Comparison of ENCODE assay signal across 23 mouse cellular contexts in genomic region chr3:117787247-117787646, GRCm38 (mm10).
DNase-seq lines count a peak whose midpoint lies in the region; ATAC-seq and TF ChIP-seq lines count a peak whose summit lies in the region.
"Had no signal": no experiment of that assay in that cellular context is flagged by ENCODE, and none has a peak within 500 bp of the region (broad histone marks: within the 10 kb centered on the region; RNA-seq: fewer than 3 reads in every experiment).

No protein-coding gene starts in this region.

- no peak overlapping the region for H3K27ac ChIP-seq in liver, adult 2 months (replicated peaks; ENCODE audit: insufficient read depth, low read depth, low read length)
- H3K27ac ChIP-seq in kidney, embryonic 15.5 days: no peak overlapping the region
- H3K27ac ChIP-seq: embryonic facial prominence, embryonic 12.5 days; forebrain, embryonic 13.5 days; heart, adult 2 months; heart, embryonic 15.5 days had no signal

- no peaks in the 10 kb centered on the region for H3K9me3 ChIP-seq in kidney, embryonic 15.5 days (replicated peaks)
- H3K9me3 ChIP-seq: embryonic facial prominence, embryonic 12.5 days; forebrain, embryonic 13.5 days; heart, embryonic 15.5 days had no signal

- ATAC-seq in kidney, embryonic 15.5 days (replicated peaks; ENCODE audit: low FRiP score): peak; percentile 91
- ATAC-seq: forebrain, embryonic 13.5 days; midbrain, embryonic 16.5 days had no signal

- H3K9ac ChIP-seq in liver, adult 2 months (ENCODE audit: low read depth, low read length): no peak overlapping the region
- H3K9ac ChIP-seq in kidney, embryonic 15.5 days: no peak overlapping the region
- H3K9ac ChIP-seq: embryonic facial prominence, embryonic 12.5 days; forebrain, embryonic 13.5 days; heart, embryonic 15.5 days had no signal

- intact Hi-C loops in heart, postnatal 36 days (cut with DNase I): loop anchor here (10.0 kb wide), 1 partner anchor 662 kb away; no protein-coding TSS in a partner anchor

- no peaks in the 10 kb centered on the region for H3K27me3 ChIP-seq in liver, adult 2 months (ENCODE audit: control insufficient read depth, insufficient read depth, low read length)
- H3K27me3 ChIP-seq in kidney, embryonic 15.5 days: no peaks in the 10 kb centered on the region
- H3K27me3 ChIP-seq: CH12.LX; embryonic facial prominence, embryonic 12.5 days; forebrain, embryonic 13.5 days; heart, embryonic 15.5 days had no signal

- H3K4me2 ChIP-seq in kidney, embryonic 15.5 days: no peak overlapping the region
- H3K4me2 ChIP-seq: embryonic facial prominence, embryonic 12.5 days; forebrain, embryonic 13.5 days; heart, embryonic 15.5 days; liver, embryonic 11.5 days had no signal

- no peaks in the 10 kb centered on the region for H3K4me1 ChIP-seq in liver, adult 2 months (ENCODE audit: control insufficient read depth, insufficient read depth, low read length)
- H3K4me1 ChIP-seq in kidney, embryonic 15.5 days: 0 out of 2 replicates have a peak, but pooled peaks cover 5% of the 10 kb centered on the region
- H3K4me1 ChIP-seq: embryonic facial prominence, embryonic 12.5 days; forebrain, embryonic 13.5 days; heart, embryonic 15.5 days had no signal

- TF ChIP-seq CTCF in liver, adult 2 months (IDR thresholded peaks at IDR 0.05; ENCODE audit: low read depth, low read length): no peak

- no peak overlapping the region for H3K4me3 ChIP-seq in liver, adult 2 months (ENCODE audit: insufficient read depth, low read depth, low read length)
- H3K4me3 ChIP-seq in kidney, embryonic 15.5 days (replicated peaks): no peak overlapping the region
- H3K4me3 ChIP-seq: embryonic facial prominence, embryonic 12.5 days; erythroblast, embryonic 14.5 days; forebrain, embryonic 13.5 days; heart, adult 2 months; heart, embryonic 15.5 days had no signal

- no peak for TF ChIP-seq POLR2A in liver, adult 2 months (IDR thresholded peaks at IDR 0.05; ENCODE audit: extremely low read depth, insufficient read depth, low read length)

- DNase-seq in adrenal gland, adult 8-10 months: peak; percentile 12
- no peak for DNase-seq in adrenal gland, postnatal 14 days
- DNase-seq in liver, adult 2 months (ENCODE audit: extremely low read depth, low read depth, low spot score): peak; percentile 36
- DNase-seq in liver: no peak
- DNase-seq in kidney, postnatal 4 days: peak; percentile 25 to 59
- no peak for DNase-seq in thymus, postnatal 4 days
- DNase-seq in heart, postnatal 36 days: no peak
- DNase-seq: cerebellum, adult 11-12 months; cerebellum, postnatal 36 days; gastrocnemius, postnatal 14 days; heart, adult 2 months; lung, adult 18-20 months; lung, postnatal 14 days; right cerebral cortex, postnatal 25 days; thymus, adult 18-20 months had no signal

- peaks cover 2% of the 10 kb centered on the region; the same call in 1 of the 2 replicates for H3K36me3 ChIP-seq in liver, adult 2 months (ENCODE audit: control insufficient read depth, insufficient read depth, low read length)
- H3K36me3 ChIP-seq in kidney, embryonic 15.5 days: no peaks in the 10 kb centered on the region
- H3K36me3 ChIP-seq: embryonic facial prominence, embryonic 12.5 days; heart, embryonic 15.5 days had no signal

- H3K79me2 ChIP-seq in liver, adult 2 months (ENCODE audit: control insufficient read depth, insufficient read depth, low read length): no peaks in the 10 kb centered on the region

- WGBS in liver, adult 2 months: 62% methylated on average over 6 of the region's 6 CpGs
- 43% methylated on average over 6 of the region's 6 CpGs for WGBS in kidney, embryonic 15.5 days

Comparison
In these comparisons a context has a peak if more than half of its experiments do, and no peak if none do; other contexts are left out.
1. DNase-seq: peak in adrenal gland, adult 8-10 months (single experiment), liver, adult 2 months (single experiment) and kidney, postnatal 4 days (2 of 2); none in adrenal gland, postnatal 14 days (single experiment), liver (single experiment), thymus, postnatal 4 days (single experiment) and heart, postnatal 36 days (0 of 2).